Mouse (Mus musculus) MEL (cell line): ENCODE measurements at regions not wholly inside any gene's neighbourhood (a gene's known extent, or its start where the extent isn't known, plus 50 kb on each side); places are given as distances from the start of the nearest gene placed in this dataset.

Source experiments
- DNase-seq: peaks from one replicate; pipeline ENCODE4 v3.0.0; 2011; ENCODE audit warnings: low read depth, low spot score
- H3K27ac ChIP-seq: 2 replicates; pipeline ENCODE4 v1.5.1; 2012; ENCODE audit warnings: low read depth, mild to moderate bottlenecking, control low read depth, low read length, moderate library complexity; ENCODE audit not compliant: control insufficient read depth
- H3K27me3 ChIP-seq, 2 experiments: fragments of 150-350 bp in 1 of 2; sonication (generic) in 1 of 2; 2 replicates each; pipeline ENCODE4 v1.6.1; 2012; ENCODE audit warnings: low read length in 2 of 2, mild to moderate bottlenecking in 2 of 2, improper control_type of control experiment in 1 of 2, moderate library complexity in 1 of 2; ENCODE audit not compliant: insufficient read depth in 2 of 2, control insufficient read depth in 1 of 2
- H3K36me3 ChIP-seq, 2 experiments: 2 replicates each; pipeline ENCODE4 v1.6.1; 2012 to 2014; ENCODE audit warnings: low read length in 2 of 2, improper control_type of control experiment in 1 of 2, inconsistent platforms in 1 of 2, mild to moderate bottlenecking in 1 of 2; ENCODE audit not compliant: insufficient read depth in 2 of 2, control insufficient read depth in 1 of 2
- H3K4me1 ChIP-seq, 2 experiments: fragments of 150-350 bp in 1 of 2; sonication (generic) in 1 of 2; 2 replicates each; pipeline ENCODE4 v1.6.1; 2012; ENCODE audit warnings: low read length in 2 of 2, improper control_type of control experiment in 1 of 2, mild to moderate bottlenecking in 1 of 2; ENCODE audit not compliant: insufficient read depth in 2 of 2, control insufficient read depth in 1 of 2
- H3K4me3 ChIP-seq, 2 experiments: fragments of 150-350 bp in 1 of 2; sonication (generic) in 1 of 2; 2 replicates each; pipeline ENCODE4 v1.5.1; 2012; ENCODE audit warnings: low read depth in 2 of 2, low read length in 2 of 2, mild to moderate bottlenecking in 2 of 2, moderate library complexity in 2 of 2, control low read depth in 1 of 2, improper control_type of control experiment in 1 of 2; ENCODE audit not compliant: control insufficient read depth in 1 of 2, insufficient read depth in 1 of 2
- H3K79me2 ChIP-seq: 2 replicates; pipeline ENCODE4 v1.6.1; 2012; ENCODE audit warnings: mild to moderate bottlenecking, low read length, moderate library complexity; ENCODE audit not compliant: control insufficient read depth, poor library complexity, insufficient read depth
- H3K9ac ChIP-seq: 2 replicates; pipeline ENCODE4 v1.6.1; 2012; ENCODE audit warnings: low read depth, mild to moderate bottlenecking, control low read depth, low read length, moderate library complexity; ENCODE audit not compliant: control insufficient read depth, poor library complexity, severe bottlenecking
- H3K9me3 ChIP-seq: fragments of 150-350 bp; sonication (generic); replicated peaks from 2 replicates; pipeline ENCODE4 v1.6.1; 2012; ENCODE audit warnings: mild to moderate bottlenecking, low read length, improper control_type of control experiment, moderate library complexity; ENCODE audit not compliant: insufficient read depth
- CHD1 ChIP-seq: IDR thresholded peaks from 2 replicates; pipeline ENCODE4 v1.6.1; 2012; ENCODE audit warnings: low read depth, mild to moderate bottlenecking, inconsistent platforms, low read length, improper control_type of control experiment
- CTCF ChIP-seq, 3 experiments: IDR thresholded peaks in 2 of 3; conservative IDR thresholded peaks in 1 of 3; 2 replicates each; pipeline ENCODE4 v1.5.1; 2011 to 2012; ENCODE audit warnings: low read length in 3 of 3, low read depth in 2 of 3, mild to moderate bottlenecking in 2 of 3, improper control_type of control experiment in 1 of 3, inconsistent platforms in 1 of 3, mixed read lengths in 1 of 3, moderate library complexity in 1 of 3; ENCODE audit not compliant: control insufficient read depth in 1 of 3, insufficient read depth in 1 of 3, poor library complexity in 1 of 3, severe bottlenecking in 1 of 3
- E2F4 ChIP-seq: IDR thresholded peaks from 2 replicates; pipeline ENCODE4 v1.6.1; 2011; ENCODE audit warnings: low read depth, low read length, improper control_type of control experiment, borderline replicate concordance
- GABPA ChIP-seq: IDR thresholded peaks from 2 replicates; pipeline ENCODE4 v1.6.1; 2012; ENCODE audit warnings: low read depth, mild to moderate bottlenecking, inconsistent platforms, low read length, improper control_type of control experiment, moderate library complexity
- GATA1 ChIP-seq: IDR thresholded peaks from 2 replicates; pipeline ENCODE4 v1.6.1; 2011; ENCODE audit warnings: low read depth, low read length, improper control_type of control experiment
- JUND ChIP-seq: IDR thresholded peaks from 2 replicates; pipeline ENCODE4 v1.6.1; 2011; ENCODE audit warnings: low read depth, mild to moderate bottlenecking, improper control_type of control experiment, low read length
- MAFK ChIP-seq: IDR thresholded peaks from 2 replicates; pipeline ENCODE4 v1.6.1; 2011; ENCODE audit warnings: low read depth, mild to moderate bottlenecking, low read length, improper control_type of control experiment, borderline replicate concordance
- MAX ChIP-seq: IDR thresholded peaks from 2 replicates; pipeline ENCODE4 v1.6.1; 2011; ENCODE audit warnings: low read length, improper control_type of control experiment
- MAZ ChIP-seq: IDR thresholded peaks from 2 replicates; pipeline ENCODE4 v1.6.1; 2012; ENCODE audit warnings: low read depth, mild to moderate bottlenecking, inconsistent platforms, low read length, improper control_type of control experiment
- NRF1 ChIP-seq: IDR thresholded peaks from 2 replicates; pipeline ENCODE4 v1.6.1; 2014; ENCODE audit warnings: low read depth, mild to moderate bottlenecking, inconsistent platforms, low read length, improper control_type of control experiment, moderate library complexity; ENCODE audit not compliant: poor library complexity, insufficient read depth, severe bottlenecking
- POLR2A ChIP-seq, 2 experiments: IDR thresholded peaks; 2 replicates each; pipeline ENCODE4 v1.6.1; 2011 to 2012; ENCODE audit warnings: low read length in 2 of 2, mild to moderate bottlenecking in 2 of 2, control low read depth in 1 of 2, improper control_type of control experiment in 1 of 2, low read depth in 1 of 2, moderate library complexity in 1 of 2; ENCODE audit not compliant: control insufficient read depth in 1 of 2, insufficient read depth in 1 of 2, poor library complexity in 1 of 2
- RAD21 ChIP-seq: IDR thresholded peaks from 2 replicates; pipeline ENCODE4 v1.6.1; 2011; ENCODE audit warnings: mild to moderate bottlenecking, low read depth, low read length, improper control_type of control experiment
- RCOR1 ChIP-seq: IDR thresholded peaks from 2 replicates; pipeline ENCODE4 v1.6.1; 2012; ENCODE audit warnings: low read depth, mild to moderate bottlenecking, inconsistent platforms, low read length, improper control_type of control experiment
- SMC3 ChIP-seq: IDR thresholded peaks from 2 replicates; pipeline ENCODE4 v1.6.1; 2011; ENCODE audit warnings: low read depth, low read length, improper control_type of control experiment
- TAL1 ChIP-seq: IDR thresholded peaks from 2 replicates; pipeline ENCODE4 v1.6.1; 2012; ENCODE audit warnings: mild to moderate bottlenecking, inconsistent platforms, low read length, moderate library complexity, mixed read lengths
- TCF12 ChIP-seq: IDR thresholded peaks from 2 replicates; pipeline ENCODE4 v1.6.1; 2014; ENCODE audit warnings: low read depth, mild to moderate bottlenecking, inconsistent platforms, low read length, improper control_type of control experiment, moderate library complexity
- UBTF ChIP-seq: IDR thresholded peaks from 2 replicates; pipeline ENCODE4 v1.6.1; 2012; ENCODE audit warnings: low read depth, mild to moderate bottlenecking, inconsistent platforms, low read length, improper control_type of control experiment, moderate library complexity, borderline replicate concordance; ENCODE audit not compliant: insufficient read depth
- USF1 ChIP-seq: IDR thresholded peaks from 2 replicates; pipeline ENCODE4 v1.6.1; 2014; ENCODE audit warnings: low read depth, mild to moderate bottlenecking, inconsistent platforms, low read length, improper control_type of control experiment, moderate library complexity
- ZMIZ1 ChIP-seq: IDR thresholded peaks from 2 replicates; pipeline ENCODE4 v1.6.1; 2012; ENCODE audit warnings: low read depth, mild to moderate bottlenecking, inconsistent platforms, low read length, improper control_type of control experiment, moderate library complexity
- ZNF384 ChIP-seq: IDR thresholded peaks from 2 replicates; pipeline ENCODE4 v1.6.1; 2012; ENCODE audit warnings: low read depth, mild to moderate bottlenecking, inconsistent platforms, low read length, improper control_type of control experiment

GRCm38 (mm10) chr8:92562962-92563361, 111.1 kb upstream of the Irx6 start:
- Histone ChIP-seq H3K36me3 (no peaks in the 10 kb centered on the region), H3K27ac (no peak overlapping the region), H3K9ac (no peak overlapping the region), H3K4me3 (no peak overlapping the region), H3K27me3 (no peaks in the 10 kb centered on the region), H3K79me2 (no peaks in the 10 kb centered on the region), H3K9me3 (no peaks in the 10 kb centered on the region), H3K4me1 (no peaks in the 10 kb centered on the region)
- no peak for TF ChIP-seq CTCF (IDR thresholded peaks at IDR 0.05 in 2 of 3, conservative IDR thresholded peaks at IDR 0.05 in 1 of 3; ENCODE audit: control insufficient read depth in 1 of 3, insufficient read depth in 1 of 3, low read depth in 2 of 3, low read length in 3 of 3, poor library complexity in 1 of 3, severe bottlenecking in 1 of 3)
- TF ChIP-seq ZMIZ1, result no peak
- TF ChIP-seq JUND, result no peak
- no peak for TF ChIP-seq TAL1
- no peak for TF ChIP-seq MAZ
- no peak for TF ChIP-seq RAD21
- no peak for TF ChIP-seq GABPA
- TF ChIP-seq SMC3, result no peak
- TF ChIP-seq UBTF, result no peak
- no peak for TF ChIP-seq CHD1
- TF ChIP-seq ZNF384, result no peak
- TF ChIP-seq RCOR1, result no peak
- no peak for TF ChIP-seq TCF12
- DNase-seq, result no peak

GRCm38 (mm10) chr8:92569650-92570049, 104.4 kb upstream of the Irx6 start:
- Histone ChIP-seq H3K4me1 (no peaks in the 10 kb centered on the region), H3K4me3 (no peak overlapping the region), H3K79me2 (no peaks in the 10 kb centered on the region), H3K36me3 (no peaks in the 10 kb centered on the region), H3K27ac (no peak overlapping the region), H3K27me3 (no peaks in the 10 kb centered on the region), H3K9me3 (no peaks in the 10 kb centered on the region), H3K9ac (no peak overlapping the region)
- no peak for DNase-seq
- TF ChIP-seq USF1, result no peak
- TF ChIP-seq MAX, result no peak
- no peak for TF ChIP-seq CTCF (IDR thresholded peaks at IDR 0.05 in 2 of 3, conservative IDR thresholded peaks at IDR 0.05 in 1 of 3; ENCODE audit: control insufficient read depth in 1 of 3, insufficient read depth in 1 of 3, low read depth in 2 of 3, low read length in 3 of 3, poor library complexity in 1 of 3, severe bottlenecking in 1 of 3)

DNA sequence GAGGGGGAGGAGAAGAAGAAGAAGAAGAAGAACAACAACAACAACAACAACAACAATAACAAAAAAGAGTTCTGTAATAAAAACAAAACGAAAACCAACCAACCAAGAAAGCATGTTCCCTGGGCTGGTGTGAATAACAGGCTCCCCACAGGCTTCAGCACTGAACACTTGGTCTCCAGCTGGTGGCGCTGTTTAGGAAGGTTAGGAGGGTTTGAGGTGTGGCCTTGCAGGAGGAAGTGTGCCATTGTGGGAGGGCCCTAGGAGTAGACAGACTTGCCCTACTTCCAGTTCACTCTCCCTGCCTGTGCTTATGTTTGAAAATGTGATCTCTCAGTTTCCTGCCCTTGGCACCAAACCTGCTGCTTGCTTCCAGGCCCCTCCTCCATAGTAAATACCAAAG, 94.6 kb upstream of the Irx6 start:
- Histone ChIP-seq H3K4me1 (no peaks in the 10 kb centered on the region), H3K36me3 (no peaks in the 10 kb centered on the region), H3K9ac (no peak overlapping the region), H3K79me2 (no peaks in the 10 kb centered on the region), H3K9me3 (no peaks in the 10 kb centered on the region), H3K27me3 (no peaks in the 10 kb centered on the region), H3K27ac (no peak overlapping the region), H3K4me3 (no peak overlapping the region)
- peak; percentile 3 for DNase-seq
- no peak for TF ChIP-seq E2F4
- TF ChIP-seq POLR2A (IDR thresholded peaks at IDR 0.05; ENCODE audit: control insufficient read depth in 1 of 2, insufficient read depth in 1 of 2, low read depth in 1 of 2, low read length in 2 of 2, poor library complexity in 1 of 2), result no peak
- TF ChIP-seq NRF1, result no peak
- TF ChIP-seq GATA1, result no peak
- TF ChIP-seq USF1, result no peak
- TF ChIP-seq MAFK, result no peak
- no peak for TF ChIP-seq RCOR1
